Mouse (Mus musculus) spleen, postnatal 10 days (tissue): ENCODE data around the gene Kcnq1.

ENCODE experiments used
- DNase-seq, 2 experiments: peaks; one replicate each; pipeline ENCODE4 v3.0.0; 2021 to 2022; ENCODE audit warnings: low spot score in 2 of 2

The Kcnq1 gene

DNA sequence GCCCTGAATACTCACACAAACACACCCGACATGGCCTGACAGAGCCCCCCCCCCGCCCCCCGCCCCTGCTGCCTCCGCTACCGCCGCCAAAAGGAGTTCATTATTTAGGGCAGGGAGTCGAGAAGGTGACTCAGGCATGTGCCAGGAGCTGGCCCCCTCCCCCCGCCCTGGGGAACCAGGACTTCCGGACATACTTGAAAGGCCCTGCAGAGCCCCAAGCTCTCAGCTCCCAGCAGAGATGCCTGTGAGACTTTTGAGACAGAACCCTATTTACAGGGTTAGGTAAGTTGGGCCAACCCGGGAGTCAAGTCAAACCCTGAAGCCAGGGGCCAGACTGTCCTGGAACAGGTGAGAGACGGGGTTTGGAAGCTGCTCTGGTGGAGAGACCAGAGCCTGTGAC is 355.8 kb downstream of the Kcnq1 start:
- DNase-seq = no peak

DNA sequence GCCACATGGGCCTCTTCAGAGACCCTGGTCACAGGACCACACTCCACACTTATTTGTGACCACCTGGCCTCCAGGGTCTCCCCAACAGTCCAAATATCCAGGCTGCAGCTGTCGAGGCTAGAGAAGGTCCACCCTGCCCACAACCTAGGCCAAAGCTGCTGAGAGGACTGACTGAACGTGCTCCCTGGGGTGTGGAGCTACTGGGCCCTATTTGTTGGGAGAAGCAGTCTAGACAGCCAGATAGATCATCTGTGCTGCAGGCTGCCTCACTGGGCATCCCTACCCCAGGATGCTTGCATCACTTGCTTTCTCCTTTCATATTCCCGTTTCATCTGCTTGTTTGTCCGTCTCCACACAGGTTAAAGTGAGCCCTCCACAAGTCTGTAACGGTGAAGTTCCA is 356.4 kb downstream of the Kcnq1 start:
- no peak for DNase-seq

- peak; percentile 58 to 82 for DNase-seq
Measured at GRCm38 (mm10) chr7:143463865-143464415, 357.8 kb downstream of the Kcnq1 start.

DNA sequence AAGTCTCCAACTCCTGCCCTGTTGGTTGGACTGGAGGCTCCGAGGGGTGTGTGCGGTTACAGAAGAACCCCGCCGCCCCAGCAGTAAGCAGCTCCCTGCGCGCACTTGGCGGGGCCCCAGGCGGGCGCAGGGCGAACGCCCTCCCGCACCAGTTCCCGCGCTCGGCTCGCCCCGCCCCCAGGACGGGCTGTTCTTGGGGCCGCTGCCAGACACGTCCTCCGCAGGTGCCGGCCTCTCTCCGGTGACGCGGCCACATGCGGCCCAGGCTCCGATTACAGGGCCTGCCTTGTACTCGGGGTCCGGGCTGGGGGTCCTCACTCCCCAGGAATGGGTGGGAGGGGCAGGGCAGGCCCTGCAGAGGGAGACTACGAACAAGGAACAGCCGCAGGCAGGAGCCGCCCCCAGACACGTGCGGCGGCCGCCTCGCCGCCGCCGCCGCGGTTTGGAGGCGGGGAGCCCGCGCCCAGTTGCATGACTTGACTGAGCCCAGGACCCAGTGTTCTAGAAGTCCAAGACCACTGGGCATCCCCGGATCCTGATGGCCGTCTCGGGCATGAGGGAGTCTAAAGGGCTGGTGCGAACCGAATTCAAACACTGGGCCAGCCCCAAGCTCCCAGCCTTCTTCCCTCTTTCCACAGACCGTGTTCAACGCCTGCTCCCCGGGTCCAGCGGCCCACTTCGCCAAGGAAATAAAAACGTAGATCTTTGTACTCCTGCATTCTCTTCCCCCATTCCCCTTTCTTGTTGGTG is 358.8 kb downstream of the Kcnq1 start:
- DNase-seq = peak in 1 of 2 experiments; percentile 51

GRCm38 (mm10) chr7:143466099-143466677 is 360.0 kb downstream of the Kcnq1 start:
- peak; percentile 67 to 82 for DNase-seq

DNA sequence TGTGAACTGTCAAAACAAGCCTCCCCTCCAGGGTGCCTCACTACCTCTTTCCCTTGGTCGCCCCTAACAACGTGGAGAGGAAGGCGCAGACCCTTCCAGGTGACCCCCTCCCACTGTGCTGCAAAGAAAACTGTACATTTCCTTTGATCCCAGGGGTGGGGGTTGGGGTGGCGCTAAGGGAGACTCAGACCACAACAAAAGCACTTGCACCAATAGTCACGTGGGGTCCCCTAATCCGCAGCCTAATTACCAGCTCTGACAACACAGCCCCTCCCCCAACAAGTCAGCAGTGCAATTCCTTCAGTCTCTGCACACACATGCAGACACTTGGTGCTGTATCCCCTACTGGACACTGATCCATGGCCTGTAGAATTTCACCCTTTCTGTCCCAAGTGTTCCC is 361.6 kb downstream of the Kcnq1 start:
- DNase-seq = no peak

- peak; percentile 45 to 79 for DNase-seq
Measured at GRCm38 (mm10) chr7:143469946-143470345, 363.8 kb downstream of the Kcnq1 start.

DNA sequence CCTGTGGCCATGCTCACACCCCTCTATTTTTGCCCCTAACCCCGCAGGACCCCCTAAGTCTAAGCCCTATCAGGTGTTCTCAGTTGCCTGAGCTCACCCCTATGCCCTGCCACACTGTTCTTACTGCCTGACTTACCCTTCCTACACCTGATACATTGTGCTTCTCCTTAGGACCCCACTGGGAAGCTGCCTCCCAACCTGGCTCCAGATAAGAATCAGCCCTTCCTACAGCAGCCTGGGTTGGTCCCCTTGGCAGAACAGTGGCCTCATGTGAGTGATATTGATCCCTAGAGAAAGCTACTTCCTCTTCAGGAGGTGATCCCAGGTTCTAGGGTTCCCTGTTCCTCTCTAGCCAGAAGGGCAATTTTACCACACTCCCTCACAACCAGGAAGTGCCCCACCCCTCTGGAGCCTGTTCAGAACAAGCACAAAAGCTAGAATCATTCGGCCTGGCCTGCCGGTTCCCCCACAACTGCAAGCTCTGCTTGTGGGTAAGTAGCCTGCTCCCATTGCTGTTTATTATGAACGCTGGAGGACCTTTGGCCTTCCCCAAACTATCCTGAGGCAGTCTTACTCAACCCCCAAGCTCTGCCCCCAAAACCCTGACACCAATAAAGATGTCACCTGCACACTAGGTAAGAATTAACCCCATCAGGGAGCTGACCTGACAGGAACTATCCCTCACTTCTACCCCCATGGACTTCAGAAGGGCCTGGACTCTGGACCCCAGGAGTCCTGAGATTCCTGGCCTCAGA is 367.4 kb downstream of the Kcnq1 start, which contains the start of gene Slc22a18:
Slc22a18 (plus strand) TSS at position 390 of the 755 bp plus-strand sequence.
- DNase-seq = no peak

- no peak for DNase-seq
Measured at GRCm38 (mm10) chr7:143474811-143475210, 368.6 kb downstream of the Kcnq1 start.

- DNase-seq = no peak
Measured at GRCm38 (mm10) chr7:143475876-143476275, 369.7 kb downstream of the Kcnq1 start.
